Mouse (Mus musculus) brain, embryonic 14.5 days (tissue): Measurements from ENCODE around the gene Carns1. TPM values are rescaled to one million over a fixed set of nuclear protein-coding genes. Genes with fewer than 3 reads are reported as not detected.
A peak's percentile ranks its signal among the peaks of the same experiment; 100 is the strongest.

Experiments used
- DNase-seq: peaks from one replicate; pipeline ENCODE4 v3.0.0-alpha.2; 2011; ENCODE audit warnings: low read depth
- CTCF ChIP-seq: fragments of 200-500 bp; IDR thresholded peaks from 2 replicates; pipeline ENCODE4 v1.5.1; 2012; ENCODE audit warnings: inconsistent platforms, mild to moderate bottlenecking, moderate library complexity, borderline replicate concordance; ENCODE audit not compliant: insufficient read depth, insufficient read length; ENCODE audit errors: extremely low read depth
- POLR2A ChIP-seq: fragments of 200-500 bp; IDR thresholded peaks from 2 replicates; pipeline ENCODE4 v1.6.1; 2012; ENCODE audit warnings: mild to moderate bottlenecking, inconsistent platforms, borderline replicate concordance; ENCODE audit not compliant: poor library complexity, insufficient read depth, insufficient read length, severe bottlenecking; ENCODE audit errors: extremely low read depth
- polyA plus RNA-seq: library from polyadenylated mRNA; depleted of rRNA; stranded (reverse); fragments of >200 nt; gene quantifications from 2 replicates; pipeline ENCODE4 v1.2.3, GENCODE M21; 2012

Carns1 gene
- polyA plus RNA-seq, 1 experiment = 4.3 TPM

DNA sequence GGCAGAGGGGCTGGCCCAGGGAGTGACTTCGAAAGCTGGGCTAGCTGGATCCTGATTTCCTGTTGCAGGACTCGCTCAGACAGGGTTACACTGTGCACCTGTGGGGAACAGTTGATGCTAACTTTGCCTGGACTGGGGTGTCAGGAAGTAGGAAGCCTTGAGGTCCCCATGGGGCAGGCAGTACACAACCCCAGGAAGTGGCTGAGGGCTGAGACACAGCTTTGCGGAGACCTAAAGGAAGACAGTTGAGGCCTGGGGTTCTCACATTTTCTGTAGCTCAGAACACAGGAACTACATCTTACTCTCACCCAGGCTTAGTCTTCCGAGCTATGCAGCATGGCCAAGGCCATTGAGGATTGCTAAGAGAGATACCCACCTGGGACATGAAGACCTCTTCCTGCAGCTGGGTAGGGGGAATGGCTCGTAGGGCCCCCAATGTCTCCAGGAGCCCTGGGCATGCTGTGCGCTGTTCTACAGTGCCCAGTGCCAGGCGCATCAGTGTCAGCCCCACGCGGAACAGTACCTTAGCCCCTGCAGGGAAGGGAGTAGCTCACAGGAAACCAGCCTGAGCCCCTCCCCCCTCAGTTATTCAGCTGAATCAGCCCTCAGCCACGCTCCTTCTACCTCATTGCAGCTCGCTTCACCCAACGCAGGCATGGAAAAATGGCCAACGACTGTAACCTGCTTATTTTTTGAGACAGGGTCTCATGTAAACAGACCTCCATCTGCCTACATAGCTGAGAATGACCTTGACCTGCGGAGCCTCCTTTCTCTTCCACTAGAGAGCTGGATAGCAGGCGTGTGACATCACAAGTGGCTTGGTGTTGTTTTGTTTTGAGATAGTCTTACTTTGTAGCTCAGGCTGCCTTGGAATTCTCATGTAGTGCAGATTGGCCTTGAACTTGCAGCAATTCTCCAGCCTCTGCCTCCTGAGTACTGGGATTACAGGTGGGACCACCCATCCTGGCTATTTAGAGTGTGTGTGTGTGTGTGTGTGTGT lies 10.0 kb upstream of the Carns1 start:
- no peak for DNase-seq
- no peak for TF ChIP-seq POLR2A
- no peak for TF ChIP-seq CTCF

DNA sequence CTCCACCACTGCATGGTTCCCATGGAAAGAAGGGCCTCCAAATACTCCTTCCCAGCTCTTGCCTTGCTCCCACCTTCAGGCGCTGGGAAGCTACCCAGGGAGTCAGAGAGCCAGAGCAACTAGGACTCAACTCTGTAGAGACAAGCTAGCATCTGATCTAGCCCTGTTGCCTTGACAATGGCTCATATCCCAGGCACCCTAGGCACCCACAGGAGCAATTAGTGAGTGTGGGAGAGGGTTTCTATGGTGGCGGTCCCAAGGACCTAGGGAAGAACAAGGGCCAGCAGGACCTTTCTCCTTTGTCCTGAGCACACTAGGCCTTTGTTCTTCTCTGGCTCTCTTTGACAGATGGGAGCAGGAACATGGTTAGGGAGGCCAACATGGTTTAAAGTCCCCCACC lies 8.4 kb upstream of the Carns1 start:
- TF ChIP-seq CTCF (no peak), POLR2A (no peak)
- no peak for DNase-seq

DNA sequence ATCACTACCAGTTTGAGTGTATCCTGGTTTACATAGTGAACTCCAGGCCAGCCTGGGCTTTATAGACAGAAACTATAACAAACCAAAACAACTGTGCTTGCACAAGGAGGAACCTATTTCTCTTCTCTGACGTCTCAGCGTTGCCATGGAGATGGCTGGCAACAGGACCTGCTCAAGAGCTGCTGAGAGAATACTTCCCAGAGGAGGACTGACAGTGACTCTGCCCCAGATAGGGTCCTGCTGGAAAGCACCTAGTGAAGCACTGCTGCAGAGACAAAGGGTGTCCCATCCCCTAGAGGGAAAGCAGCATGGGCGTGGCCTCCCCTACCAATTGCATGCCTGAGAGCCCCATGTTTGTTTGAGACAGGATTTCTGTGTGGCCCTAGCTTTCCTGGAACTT lies 6.6 kb upstream of the Carns1 start:
- peak; percentile 80 for DNase-seq
- TF ChIP-seq CTCF (no peak), POLR2A (no peak)

DNA sequence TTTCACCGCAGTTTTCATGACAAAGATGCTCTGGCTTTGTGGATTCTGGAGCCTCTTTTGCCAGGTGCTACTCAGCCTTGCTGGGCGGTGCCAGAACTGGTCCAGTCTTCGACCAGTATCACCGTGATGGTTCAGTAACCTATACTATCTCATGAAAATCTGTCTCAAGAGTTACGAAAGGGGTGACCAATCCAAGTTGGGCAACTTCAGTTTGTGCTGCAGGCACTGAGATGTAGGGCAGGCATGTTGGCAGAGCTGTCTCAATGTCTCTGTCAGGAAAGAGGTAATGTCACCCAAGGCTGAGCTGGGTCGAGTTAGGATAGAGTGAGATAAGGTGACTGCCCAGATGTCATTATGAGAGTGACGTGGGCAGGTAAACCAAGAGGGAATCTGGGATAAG lies 5.1 kb upstream of the Carns1 start:
- TF ChIP-seq CTCF = no peak
- DNase-seq = no peak

DNA sequence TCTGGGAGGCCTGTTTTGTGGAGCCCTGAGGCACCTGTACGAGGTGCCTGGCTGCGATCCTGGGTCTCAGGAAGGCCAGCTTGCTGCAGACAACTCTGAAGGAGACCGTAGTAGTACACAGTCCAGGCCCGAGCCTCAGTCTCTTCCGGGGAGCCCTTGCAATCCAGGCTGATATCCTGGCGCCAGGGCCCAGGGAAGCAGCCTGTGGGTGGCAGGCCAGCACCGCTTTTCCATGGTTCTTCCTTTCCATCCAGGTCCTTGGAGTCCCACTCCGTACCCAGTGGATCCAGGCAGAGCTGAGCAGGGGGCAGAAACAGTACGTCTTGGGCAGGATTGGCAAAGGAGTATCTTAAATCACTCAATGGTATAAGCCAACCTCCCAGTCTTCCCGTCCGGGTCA lies 2.4 kb downstream of the Carns1 start:
- TF ChIP-seq CTCF (no peak), POLR2A (no peak)
- DNase-seq = no peak

DNA sequence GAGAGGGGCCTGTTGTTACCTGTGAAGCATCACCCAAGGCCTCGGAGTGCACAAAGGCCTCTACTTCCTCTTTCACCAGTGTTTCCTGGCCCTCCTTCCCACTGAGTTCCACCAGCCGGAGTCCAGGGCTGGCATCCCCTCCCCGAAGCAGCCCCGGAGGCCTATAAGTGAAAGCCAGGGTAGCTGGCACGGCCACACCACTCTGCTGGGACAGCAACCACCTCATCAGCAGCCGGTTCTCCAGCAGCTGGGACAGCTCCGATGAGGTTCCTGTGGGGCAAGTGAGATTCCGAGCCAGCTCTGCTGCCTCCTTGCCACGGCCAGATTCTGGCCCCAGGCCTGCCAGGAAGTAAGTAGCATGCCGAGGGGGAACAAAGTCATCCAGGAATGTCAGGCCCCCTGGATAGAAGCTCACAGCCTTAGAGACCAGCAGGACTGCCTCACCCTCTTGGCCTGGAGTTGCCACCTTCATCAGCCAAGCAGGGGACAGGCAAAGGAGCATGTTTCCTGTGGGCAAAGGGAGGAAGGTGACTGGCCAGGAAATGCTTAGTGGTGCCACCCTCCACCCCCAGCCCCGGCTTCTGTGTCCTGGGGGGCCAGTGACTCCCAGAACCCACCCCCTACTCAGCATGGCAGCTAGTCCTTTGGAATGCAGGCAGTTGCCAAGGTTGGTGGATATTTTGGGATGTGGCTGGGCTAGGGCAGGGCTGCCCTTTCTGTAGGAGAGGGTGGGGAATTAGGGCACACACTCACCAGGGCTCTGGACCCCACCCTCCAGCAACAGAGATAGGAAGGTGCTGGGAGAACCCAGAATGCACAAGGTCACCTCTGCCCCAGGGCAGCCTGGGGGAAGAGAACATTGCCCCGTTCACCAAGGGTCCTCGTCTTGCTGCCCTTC lies 3.6 kb downstream of the Carns1 start:
- no peak for TF ChIP-seq POLR2A
- no peak for TF ChIP-seq CTCF
- no peak for DNase-seq

DNA sequence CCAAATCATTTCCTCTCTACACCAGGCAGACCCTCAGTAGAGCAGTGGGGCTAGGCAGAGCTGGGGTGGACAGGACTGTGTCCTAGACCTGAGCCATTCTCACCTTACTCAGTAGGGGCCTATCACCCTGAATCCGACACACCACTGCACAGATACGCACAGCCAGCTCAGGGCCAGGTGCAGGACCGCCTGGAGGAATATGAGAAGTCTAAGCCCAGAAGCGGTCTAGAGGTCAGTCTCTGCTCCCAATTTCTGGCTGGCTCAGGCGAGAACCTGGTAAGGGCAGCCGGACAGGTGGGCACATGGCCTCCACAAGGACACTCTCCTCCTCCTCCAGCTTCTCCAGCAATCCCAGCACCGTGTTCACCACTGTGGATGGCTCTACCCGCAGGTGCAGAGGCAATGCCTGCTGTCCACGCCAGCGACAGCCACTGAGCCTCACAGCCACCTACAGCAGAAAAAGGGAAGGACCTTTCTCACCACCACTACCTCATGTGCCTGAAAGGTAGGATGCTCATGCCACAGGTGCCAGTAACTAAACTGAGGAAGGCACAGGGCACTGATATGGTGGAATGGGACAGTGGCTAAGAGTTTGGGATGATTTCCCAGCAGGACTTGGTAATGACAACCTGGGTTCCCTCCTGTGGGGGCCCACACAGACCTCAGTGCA lies 4.4 kb downstream of the Carns1 start:
- no peak for TF ChIP-seq CTCF
- TF ChIP-seq POLR2A = no peak
- DNase-seq = no peak

DNA sequence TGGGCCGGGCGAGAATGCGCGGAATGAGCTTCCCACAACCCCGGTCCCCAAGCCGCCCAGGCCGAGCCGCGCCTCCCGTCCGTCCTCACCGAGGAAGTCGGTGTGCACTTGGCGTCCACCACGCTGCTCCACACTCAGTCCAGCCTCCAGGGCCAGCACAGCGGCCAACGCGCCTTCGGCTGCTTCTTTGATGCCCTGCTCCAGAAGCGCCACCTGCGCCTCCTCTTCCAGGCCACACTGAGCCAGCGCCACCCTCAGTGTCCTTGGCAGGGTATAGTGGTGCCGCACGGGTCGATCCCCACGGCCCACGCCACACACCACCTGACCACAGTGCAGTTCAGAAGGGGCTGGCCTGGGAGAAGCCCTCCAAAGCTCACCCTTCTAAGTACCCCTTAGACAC lies 5.5 kb downstream of the Carns1 start:
- no peak for DNase-seq
- TF ChIP-seq CTCF (no peak), POLR2A (no peak)

DNA sequence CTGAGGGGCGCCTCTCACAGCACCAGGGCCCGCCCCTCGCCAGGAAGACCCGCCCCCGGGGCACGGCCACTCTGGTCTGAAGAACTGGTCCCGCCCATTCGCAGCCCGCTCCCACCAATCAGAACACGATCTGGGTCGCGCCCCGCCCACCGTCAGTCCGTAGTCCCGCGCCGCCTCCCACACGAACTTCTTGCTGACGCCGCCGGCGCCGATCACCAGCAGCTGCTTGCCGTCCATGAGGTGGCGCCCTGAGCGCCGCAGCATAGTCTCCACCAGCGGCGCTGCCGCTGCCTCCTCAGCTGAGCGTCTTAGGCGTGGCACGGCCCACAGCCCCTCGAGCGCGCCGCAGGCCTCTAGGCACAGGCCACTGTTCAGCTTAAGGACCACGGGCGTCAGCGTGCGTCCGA lies 5.9 kb downstream of the Carns1 start:
- DNase-seq = peak; percentile 100

DNA sequence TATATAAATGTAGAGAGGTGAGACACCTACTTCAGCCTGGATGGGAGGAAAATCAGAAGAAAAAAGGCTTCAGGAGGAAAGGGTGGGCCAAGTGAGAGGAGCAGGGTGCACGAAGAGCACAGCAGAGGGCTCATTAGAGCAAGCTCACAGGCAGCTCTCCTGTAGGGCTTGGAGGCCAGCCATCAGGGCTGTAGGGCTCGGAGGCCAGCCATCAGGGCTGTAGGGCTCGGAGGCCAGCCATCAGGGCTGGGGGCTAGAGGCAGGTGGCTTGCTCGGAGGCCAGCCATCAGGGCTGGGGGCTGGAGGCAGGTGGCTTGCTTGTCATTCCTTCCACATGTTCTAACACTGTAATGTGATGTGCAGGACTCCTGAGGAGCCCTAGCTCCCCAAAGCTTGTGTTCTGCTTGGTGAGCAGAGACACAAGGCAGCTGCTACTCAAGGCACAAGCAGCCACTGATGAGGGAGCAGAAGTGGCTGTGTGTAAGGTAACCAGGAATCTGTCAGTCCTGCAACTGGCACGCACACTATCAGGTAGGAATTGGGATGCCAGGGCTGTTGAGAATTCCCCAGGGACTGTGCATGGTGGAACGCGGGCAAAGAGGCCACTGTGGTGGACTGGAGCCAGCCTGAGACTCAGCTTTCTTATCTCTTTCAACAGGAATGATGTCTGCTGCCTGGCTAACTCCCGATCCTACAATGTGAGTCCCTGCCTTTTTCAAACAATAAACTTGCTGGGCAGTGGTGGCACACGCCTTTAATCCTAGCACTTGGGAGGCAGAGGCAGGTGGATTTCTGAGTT lies 8.4 kb downstream of the Carns1 start:
- DNase-seq = no peak
- TF ChIP-seq CTCF (no peak), POLR2A (no peak)

More for the DNA sequence above, 5.9 kb downstream of the Carns1 start:
- peak; percentile 81 for TF ChIP-seq CTCF
- peak; percentile 87 for TF ChIP-seq POLR2A

DNA sequence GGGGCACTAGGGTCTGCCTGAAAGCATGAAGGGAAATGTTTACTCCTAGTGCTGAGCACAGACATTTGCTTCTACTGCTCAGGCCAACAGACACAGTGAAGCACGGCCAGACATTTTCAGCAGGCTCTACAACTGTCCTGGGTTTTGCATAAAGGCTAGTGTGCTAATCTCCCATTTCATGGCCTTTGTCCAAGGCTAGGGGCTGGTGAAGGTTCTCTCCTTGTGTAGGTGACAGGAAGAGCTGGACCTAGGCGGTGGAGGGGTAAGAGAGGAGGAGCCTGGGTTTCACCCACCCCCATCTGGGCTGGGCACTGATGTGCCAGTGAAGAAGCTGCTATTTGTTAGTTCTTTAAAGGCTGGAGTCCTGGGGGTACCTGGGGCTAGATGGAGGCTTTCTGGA lies 10.6 kb downstream of the Carns1 start:
- TF ChIP-seq CTCF (no peak), POLR2A (no peak)
- DNase-seq = no peak

DNA sequence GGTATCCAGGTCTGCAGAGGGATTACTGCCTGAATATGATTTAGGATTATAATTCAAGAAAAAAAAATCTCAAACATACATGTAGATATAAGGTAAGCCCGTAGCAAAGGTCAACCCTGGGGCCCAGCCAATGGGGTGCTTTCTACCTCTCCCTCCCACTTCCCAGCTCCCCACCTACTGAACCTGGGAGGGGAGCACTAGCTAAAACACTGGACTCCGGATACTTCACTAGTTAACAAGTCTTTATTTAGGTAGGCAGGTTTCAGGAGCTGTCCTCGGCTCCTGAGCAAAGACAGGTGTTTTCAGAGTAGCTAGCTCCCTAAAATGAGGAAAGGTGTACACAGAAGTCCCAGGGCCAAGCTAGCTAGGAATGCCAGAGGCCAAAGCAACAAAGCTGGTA lies 11.2 kb downstream of the Carns1 start:
- no peak for DNase-seq
- no peak for TF ChIP-seq CTCF
- no peak for TF ChIP-seq POLR2A
